Mouse (Mus musculus): ENCODE results near the gene Zfp704.

DNA sequence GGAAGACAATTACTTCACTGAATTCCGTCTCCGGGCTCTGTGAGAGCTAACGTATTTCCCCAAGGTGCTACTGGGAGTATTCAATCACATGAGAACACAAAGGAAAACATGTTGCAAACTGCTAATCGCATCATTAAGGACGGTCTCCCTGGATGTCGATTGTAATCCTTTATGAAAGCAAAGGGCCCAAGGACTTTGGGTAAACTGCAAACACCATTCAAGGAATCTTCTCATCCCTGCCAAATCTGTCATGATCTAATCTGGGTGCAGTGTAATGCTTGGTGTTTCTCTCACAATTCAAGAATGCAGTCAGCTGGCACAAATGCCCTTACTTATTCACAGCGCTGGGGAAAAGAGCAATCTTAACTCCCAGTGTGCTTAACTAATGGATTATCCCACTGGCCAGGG is 96.2 kb downstream of the Zfp704 start:
- no peak for TF ChIP-seq GATA1 (IDR thresholded peaks at IDR 0.05; ENCODE audit: low read length)
- TF ChIP-seq TAL1 (IDR thresholded peaks at IDR 0.05; ENCODE audit: low read length): no peak
